Mouse (Mus musculus): ENCODE data around the gene Gnl3l. TPM values are rescaled to one million over a fixed set of nuclear protein-coding genes. Genes with fewer than 3 reads are reported as not detected.

Gene Gnl3l
- polyA plus RNA-seq, 1 experiment from 2014 or later: 29.0 TPM

- ATAC-seq (ENCODE audit: insufficient number of reproducible peaks, low FRiP score, low TSS enrichment, low read depth) (peak; percentile 69; the same call in 1 of the 2 replicates), DNase-seq (ENCODE audit: low spot score) (peak; percentile 40)
- no peaks in the 10 kb centered on the region for H3K9me3 ChIP-seq (ENCODE audit: control insufficient read depth, low read length)
- no peak overlapping the region for H3K4me2 ChIP-seq (ENCODE audit: low read depth, severe bottlenecking)
- WGBS: 31% methylated on average over 2 of the region's 2 CpGs
- no peak overlapping the region for H3K4me3 ChIP-seq (ENCODE audit: low read depth, low read length)
- no peaks in the 10 kb centered on the region for H3K27me3 ChIP-seq (ENCODE audit: control insufficient read depth, insufficient read depth, low read length)
- H3K4me1 ChIP-seq (ENCODE audit: control insufficient read depth, insufficient read depth, low read length): no peaks in the 10 kb centered on the region
- H3K27ac ChIP-seq (replicated peaks; ENCODE audit: low read depth, low read length): no peak overlapping the region; the same call in 1 of the 2 replicates
- no peaks in the 10 kb centered on the region for H3K36me3 ChIP-seq (ENCODE audit: control insufficient read depth, insufficient read depth, low read length)
- H3K9ac ChIP-seq (ENCODE audit: low read length): no peak overlapping the region
These were observed 61.7 kb downstream of the Gnl3l start for GRCm38 (mm10) chrX:150955441-150955840.

- H3K9me3 ChIP-seq (ENCODE audit: control insufficient read depth, low read length): no peaks in the 10 kb centered on the region
- H3K4me3 ChIP-seq (ENCODE audit: low read depth, low read length): no peak overlapping the region
- no peak overlapping the region for H3K27ac ChIP-seq (replicated peaks; ENCODE audit: low read depth, low read length)
- ATAC-seq (ENCODE audit: insufficient number of reproducible peaks, low FRiP score, low TSS enrichment, low read depth): no peak
- no peaks in the 10 kb centered on the region for H3K4me1 ChIP-seq (ENCODE audit: control insufficient read depth, insufficient read depth, low read length)
- 72% methylated on average over 1 of the region's 1 CpGs for WGBS
- no peaks in the 10 kb centered on the region for H3K36me3 ChIP-seq (ENCODE audit: control insufficient read depth, insufficient read depth, low read length)
- H3K27me3 ChIP-seq (ENCODE audit: control insufficient read depth, insufficient read depth, low read length): no peaks in the 10 kb centered on the region
- no peak overlapping the region for H3K4me2 ChIP-seq (ENCODE audit: low read depth, severe bottlenecking)
- H3K9ac ChIP-seq (ENCODE audit: low read length): no peak overlapping the region
- DNase-seq (ENCODE audit: low spot score): no peak
These were observed 62.4 kb downstream of the Gnl3l start for GRCm38 (mm10) chrX:150954721-150955120.

Other genes starting within 250 kb of the Gnl3l start
- gene Maged2, start 203.0 kb downstream of the Gnl3l start, polyA plus RNA-seq (2014; fragmentation: Nextera tagmentation; extraction: Ambion mirVana): 494 TPM in 2 replicates
- gene Fgd1, start 28.8 kb upstream of the Gnl3l start, polyA plus RNA-seq (2014; fragmentation: Nextera tagmentation; extraction: Ambion mirVana): 13.5 and 18.0 TPM in 2 replicates
- gene Tsr2, start 79.2 kb upstream of the Gnl3l start, polyA plus RNA-seq (2014; fragmentation: Nextera tagmentation; extraction: Ambion mirVana): 45.2 and 57.2 TPM in 2 replicates
- gene Wnk3, start 180.8 kb upstream of the Gnl3l start, polyA plus RNA-seq (2014; fragmentation: Nextera tagmentation; extraction: Ambion mirVana): 6.5 and 7.6 TPM in 2 replicates